Mouse (Mus musculus) liver, embryonic 14.5 days (tissue): ENCODE data around the gene Map7d3. TPM values are rescaled to one million over a fixed set of nuclear protein-coding genes. Genes with fewer than 3 reads are reported as not detected.

ENCODE experiments used
- ATAC-seq: fragments of 200-750 bp; cut with Nextera tagmentation; 2 replicates; pipeline ENCODE4 v1.8.0; 2017; ENCODE audit warnings: moderate number of reproducible peaks, mild to moderate bottlenecking, moderate library complexity; ENCODE audit not compliant: insufficient read depth
- DNase-seq, 3 experiments: peaks; one replicate each; pipeline ENCODE4 v3.0.0-alpha.2; 2012 to 2013; ENCODE audit warnings: low read depth in 3 of 3, low spot score in 3 of 3
- H3K27ac ChIP-seq: fragments of 300-500 bp; sonication (generic); 2 replicates; pipeline ENCODE4 v1.5.1; 2014; ENCODE audit warnings: moderate library complexity, mild to moderate bottlenecking, control low read depth, inconsistent platforms
- H3K27me3 ChIP-seq: fragments of 300-500 bp; sonication (generic); 2 replicates; pipeline ENCODE4 v1.6.1; 2014; ENCODE audit warnings: mild to moderate bottlenecking, low read length, moderate library complexity; ENCODE audit not compliant: control insufficient read depth, insufficient read depth
- H3K36me3 ChIP-seq: fragments of 300-500 bp; sonication (generic); replicated peaks from 2 replicates; pipeline ENCODE4 v1.6.1; 2014; ENCODE audit warnings: low read depth; ENCODE audit not compliant: control insufficient read depth, insufficient read depth
- H3K4me1 ChIP-seq, 2 experiments: fragments of 200-500 bp in 1 of 2; fragments of 300-500 bp in 1 of 2; sonication (generic) in 1 of 2; replicated peaks; 2 replicates each; pipeline ENCODE4 v1.6.1; 2012 to 2014; ENCODE audit warnings: antibody characterized with exemption in 1 of 2, inconsistent platforms in 1 of 2, low read length in 1 of 2; ENCODE audit not compliant: control insufficient read depth in 2 of 2, insufficient read depth in 2 of 2
- H3K4me2 ChIP-seq: fragments of 300-500 bp; sonication (generic); 2 replicates; pipeline ENCODE4 v1.6.1; 2014; ENCODE audit warnings: low read depth, mild to moderate bottlenecking, control low read depth, moderate library complexity
- H3K4me3 ChIP-seq, 2 experiments: fragments of 200-500 bp in 1 of 2; fragments of 300-500 bp in 1 of 2; sonication (generic) in 1 of 2; 2 replicates each; pipeline ENCODE4 v1.5.1; 2012 to 2014; ENCODE audit warnings: low read depth in 2 of 2, low read length in 2 of 2, mild to moderate bottlenecking in 2 of 2, control low read depth in 1 of 2, inconsistent platforms in 1 of 2, moderate library complexity in 1 of 2; ENCODE audit not compliant: insufficient read depth in 1 of 2
- H3K9ac ChIP-seq: fragments of 300-500 bp; sonication (generic); replicated peaks from 2 replicates; pipeline ENCODE4 v1.6.1; 2014; ENCODE audit warnings: mild to moderate bottlenecking, control low read depth, moderate library complexity
- H3K9me3 ChIP-seq: fragments of 300-500 bp; sonication (generic); 2 replicates; pipeline ENCODE4 v1.6.1; 2016; ENCODE audit warnings: low read length, mixed read lengths; ENCODE audit not compliant: control insufficient read depth
- CTCF ChIP-seq: IDR thresholded peaks from 2 replicates; pipeline ENCODE4 v1.5.1; 2016; ENCODE audit warnings: antibody characterized with exemption, low read depth, control low read depth
- EP300 ChIP-seq: IDR thresholded peaks from 2 replicates; pipeline ENCODE4 v1.6.1; 2016; ENCODE audit warnings: antibody characterized with exemption, low read depth
- WGBS: fragments of 180-500 bp; shearing (Covaris S2); extraction: QIAGEN DNeasy Blood & Tissue Kit; methylation state at CpG from one replicate; pipeline ENCODE4 v1.1.7; 2014; ENCODE audit not compliant: insufficient replicate concordance; 5-methylcytosine and 5-hydroxymethylcytosine counted together
- polyA plus RNA-seq, 2 experiments: library from polyadenylated mRNA; depleted of rRNA in 1 of 2; stranded (reverse) in 1 of 2; unstranded in 1 of 2; fragments of >200 nt; fragmentation: Nextera tagmentation in 1 of 2; extraction: Ambion mirVana in 1 of 2; gene quantifications; 2 replicates each; pipeline versions ENCODE4 v1.2.1 to v1.2.3; 2012 to 2014

The Map7d3 gene
- polyA plus RNA-seq, 2 experiments: 0.13 to 0.15 TPM

- ATAC-seq: no peak
- H3K9me3 ChIP-seq: no peaks in the 10 kb centered on the region
- H3K27ac ChIP-seq: no peak overlapping the region
- no peaks in the 10 kb centered on the region for H3K4me1 ChIP-seq
- H3K36me3 ChIP-seq: no peaks in the 10 kb centered on the region
- no peak for TF ChIP-seq CTCF
- TF ChIP-seq EP300: no peak
- H3K27me3 ChIP-seq: no peaks in the 10 kb centered on the region
- no peak overlapping the region for H3K4me2 ChIP-seq
- H3K9ac ChIP-seq: no peak overlapping the region
- H3K4me3 ChIP-seq: no peak overlapping the region
- no peak for DNase-seq
- 67% methylated on average over 4 of the region's 4 CpGs for WGBS
These were observed 48.8 kb downstream of the Map7d3 start for GRCm38 (mm10) chrX:56773329-56773728.

DNA sequence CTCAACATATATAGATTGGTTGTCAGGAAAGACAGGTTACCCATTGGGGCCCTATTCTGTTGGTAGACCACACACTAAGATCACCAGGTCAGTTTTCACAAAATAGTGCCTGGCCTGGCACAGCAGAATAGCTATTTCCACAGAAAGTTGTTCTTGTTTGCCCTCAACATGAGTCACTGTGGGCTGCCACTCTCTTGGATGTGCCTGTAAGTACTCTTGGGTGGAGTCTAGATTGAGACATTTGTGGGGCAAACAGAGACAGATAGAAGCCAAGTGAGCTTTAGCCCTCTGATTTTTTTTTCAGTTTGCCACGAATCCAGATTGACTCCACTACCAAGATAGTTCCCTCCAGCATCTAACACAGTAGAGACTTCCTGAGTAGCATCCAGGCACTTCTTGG, 50.4 kb downstream of the Map7d3 start:
- WGBS: 35% methylated on average over 1 of the region's 1 CpGs
- Histone ChIP-seq H3K4me1 (no peaks in the 10 kb centered on the region), H3K9ac (no peak overlapping the region), H3K4me3 (no peak overlapping the region), H3K27ac (no peak overlapping the region), H3K9me3 (no peaks in the 10 kb centered on the region), H3K27me3 (no peaks in the 10 kb centered on the region), H3K4me2 (no peak overlapping the region), H3K36me3 (no peaks in the 10 kb centered on the region)
- TF ChIP-seq EP300 (no peak), CTCF (no peak)
- DNase-seq (no peak), ATAC-seq (no peak)

DNA sequence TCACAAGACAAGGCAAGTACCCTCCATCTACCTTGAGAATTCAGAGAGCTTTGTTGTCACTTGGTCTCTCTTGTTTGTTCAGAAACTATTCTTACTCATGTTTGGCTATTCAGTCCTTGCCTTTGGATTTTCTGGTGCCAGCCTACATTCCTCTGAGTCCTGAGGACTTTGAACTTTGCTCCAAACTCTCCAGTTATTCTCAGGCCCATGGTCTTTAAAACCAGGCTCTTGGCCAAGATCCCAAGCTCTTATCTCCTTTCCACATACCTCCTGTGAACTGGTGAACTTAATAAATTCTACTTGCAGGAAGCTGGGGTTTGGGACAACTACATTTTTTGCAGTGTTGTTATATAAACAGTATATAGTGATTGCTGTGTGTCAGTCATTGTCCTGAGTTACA, 52.3 kb downstream of the Map7d3 start:
- DNase-seq: no peak
- Histone ChIP-seq H3K9ac (no peak overlapping the region), H3K4me2 (no peak overlapping the region), H3K4me1 (no peaks in the 10 kb centered on the region), H3K4me3 (no peak overlapping the region), H3K27me3 (no peaks in the 10 kb centered on the region), H3K9me3 (no peaks in the 10 kb centered on the region), H3K36me3 (no peaks in the 10 kb centered on the region), H3K27ac (no peak overlapping the region)
- no peak for ATAC-seq
- TF ChIP-seq EP300 (no peak), CTCF (no peak)

DNA sequence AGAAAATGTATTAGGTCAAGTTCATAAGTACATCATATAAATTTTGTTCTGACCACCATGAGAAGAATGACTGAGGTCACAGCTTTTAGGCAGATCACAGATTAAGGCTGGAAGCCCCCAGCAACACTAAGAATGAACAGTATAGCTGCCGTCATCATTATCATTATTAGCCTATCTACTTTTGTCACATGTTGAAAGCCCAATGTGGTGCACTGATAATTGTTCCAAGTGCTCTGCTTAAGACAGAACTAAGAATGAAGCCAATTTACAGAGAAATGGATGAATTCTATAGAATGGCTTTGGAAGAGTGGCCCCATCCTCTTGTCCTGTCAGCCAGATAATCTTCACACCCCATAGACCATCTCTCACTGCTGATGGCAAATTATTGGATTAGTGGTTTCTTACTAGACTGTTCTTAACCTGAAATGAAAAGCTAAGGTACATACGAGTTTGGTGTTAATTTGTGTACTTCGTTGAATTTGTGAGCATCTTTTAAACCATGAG, 61.8 kb downstream of the Map7d3 start:
- H3K4me3 ChIP-seq: no peak overlapping the region
- H3K36me3 ChIP-seq: no peaks in the 10 kb centered on the region
- no peaks in the 10 kb centered on the region for H3K9me3 ChIP-seq
- H3K4me1 ChIP-seq: peaks cover 0 to 3% of the 10 kb centered on the region in 2 experiments; a peak in 3 of 4 replicates
- WGBS: 47% methylated on average over 3 of the region's 3 CpGs
- TF ChIP-seq EP300 (peak; percentile 64), CTCF (no peak)
- H3K27me3 ChIP-seq: no peaks in the 10 kb centered on the region
- no peak overlapping the region for H3K27ac ChIP-seq
- DNase-seq (peak; percentile 31 to 47 (median 34)), ATAC-seq (peak; percentile 57; the same call in 1 of the 2 replicates)
- no peak overlapping the region for H3K4me2 ChIP-seq
- no peak overlapping the region for H3K9ac ChIP-seq

- H3K27me3 ChIP-seq: no peaks in the 10 kb centered on the region
- ATAC-seq (peak; percentile 84), DNase-seq (peak; percentile 36 to 46 (median 38))
- H3K9ac ChIP-seq: no peak overlapping the region
- 33% methylated on average over 7 of the region's 7 CpGs for WGBS
- no peak overlapping the region for H3K27ac ChIP-seq
- no peak overlapping the region; the same call in 1 of the 2 replicates for H3K4me2 ChIP-seq
- H3K36me3 ChIP-seq: no peaks in the 10 kb centered on the region
- H3K9me3 ChIP-seq: no peaks in the 10 kb centered on the region
- H3K4me3 ChIP-seq: no peak overlapping the region
- TF ChIP-seq CTCF: no peak
- peak; percentile 75 for TF ChIP-seq EP300
- H3K4me1 ChIP-seq: peaks cover 0 to 3% of the 10 kb centered on the region in 2 experiments; a peak in 3 of 4 replicates
These were observed 65.8 kb downstream of the Map7d3 start for GRCm38 (mm10) chrX:56756352-56756751.
